Mouse (Mus musculus) olfactory bulb, adult 2 months (tissue): Measurements from ENCODE around the gene Tmem203.

Experiments
- CTCF ChIP-seq: fragments of 200-500 bp; IDR thresholded peaks from 2 replicates; pipeline ENCODE4 v1.5.1; 2012; ENCODE audit warnings: low read depth, mild to moderate bottlenecking, low read length, moderate library complexity; ENCODE audit not compliant: insufficient read depth
- POLR2A ChIP-seq: fragments of 200-500 bp; IDR thresholded peaks from 2 replicates; pipeline ENCODE4 v1.6.1; 2012; ENCODE audit warnings: mild to moderate bottlenecking, low read depth, low read length, moderate library complexity; ENCODE audit not compliant: insufficient read depth

- TF ChIP-seq CTCF = no peak
- TF ChIP-seq POLR2A = no peak
Measured at GRCm38 (mm10) chr2:25229582-25229981, 25.7 kb upstream of the Tmem203 start.
